Mouse (Mus musculus) heart, adult 9 months (tissue): ENCODE measurements around the gene Tmem54.
A peak's percentile ranks its signal among the peaks of the same experiment; 100 is the strongest.

Experiments
- DNase-seq, 2 experiments: peaks; one replicate each; pipeline ENCODE4 v3.0.0; 2022; ENCODE audit warnings: low spot score in 2 of 2

Gene Tmem54

GRCm38 (mm10) chr4:129105356-129105755 lies at the start of gene Tmem54:
Gene Tmem54 (plus strand): TSS chr4:129105548.
- no peak for DNase-seq

GRCm38 (mm10) chr4:129055562-129055961 lies 49.8 kb upstream of the Tmem54 start:
- no peak for DNase-seq

- DNase-seq, result peak; percentile 95 to 96
Observed at GRCm38 (mm10) chr4:129057533-129058206, 47.7 kb upstream of the Tmem54 start.

GRCm38 (mm10) chr4:129058207-129059092 lies 46.9 kb upstream of the Tmem54 start, which contains the start of gene Rnf19b:
Gene Rnf19b (plus strand): TSS chr4:129058271.
- peak; percentile 30 to 34 for DNase-seq

GRCm38 (mm10) chr4:129059125-129059551 lies 46.2 kb upstream of the Tmem54 start:
- peak in 1 of 2 experiments; percentile 17 for DNase-seq

- peak in 1 of 2 experiments; percentile 20 for DNase-seq
Observed at GRCm38 (mm10) chr4:129059922-129060321, 45.4 kb upstream of the Tmem54 start.

GRCm38 (mm10) chr4:129061486-129061885 lies 43.9 kb upstream of the Tmem54 start:
- DNase-seq, result no peak

- no peak for DNase-seq
Observed at GRCm38 (mm10) chr4:129062281-129063075, 42.9 kb upstream of the Tmem54 start.

- no peak for DNase-seq
Observed at GRCm38 (mm10) chr4:129065688-129066236, 39.6 kb upstream of the Tmem54 start.

GRCm38 (mm10) chr4:129067638-129068415 lies 37.5 kb upstream of the Tmem54 start:
- DNase-seq, result no peak

- DNase-seq, result no peak
Observed at GRCm38 (mm10) chr4:129068848-129069247, 36.5 kb upstream of the Tmem54 start.

- DNase-seq, result no peak
Observed at GRCm38 (mm10) chr4:129079126-129079525, 26.2 kb upstream of the Tmem54 start.

GRCm38 (mm10) chr4:129081041-129081440 lies 24.3 kb upstream of the Tmem54 start:
- no peak for DNase-seq

GRCm38 (mm10) chr4:129081512-129081911 lies 23.8 kb upstream of the Tmem54 start:
- DNase-seq, result peak; percentile 15 to 20

GRCm38 (mm10) chr4:129081939-129082338 lies 23.4 kb upstream of the Tmem54 start:
- DNase-seq, result no peak

GRCm38 (mm10) chr4:129082379-129083115 lies 22.8 kb upstream of the Tmem54 start:
- peak; percentile 30 to 56 for DNase-seq

GRCm38 (mm10) chr4:129084896-129085295 lies 20.5 kb upstream of the Tmem54 start:
- no peak for DNase-seq

- DNase-seq, result peak; percentile 13 to 66
Observed at GRCm38 (mm10) chr4:129086078-129086477, 19.3 kb upstream of the Tmem54 start.

GRCm38 (mm10) chr4:129087850-129088249 lies 17.5 kb upstream of the Tmem54 start:
- DNase-seq, result no peak

- DNase-seq, result no peak
Observed at GRCm38 (mm10) chr4:129095276-129095675, 10.1 kb upstream of the Tmem54 start.
